Mouse (Mus musculus) thymus, postnatal 36 days (tissue): ENCODE data around the gene Rgs3.

Source experiments
- DNase-seq, 2 experiments: peaks; one replicate each; pipeline ENCODE4 v3.0.0; 2022; ENCODE audit warnings: mixed read lengths in 2 of 2

Rgs3 gene

GRCm38 (mm10) chr4:62559797-62560329, at the start of gene Rgs3:
Rgs3 (plus strand) TSS chr4:62559847.
- DNase-seq, result no peak

- no peak for DNase-seq
Observed at GRCm38 (mm10) chr4:62509946-62510345, 49.7 kb upstream of the Rgs3 start.

DNA sequence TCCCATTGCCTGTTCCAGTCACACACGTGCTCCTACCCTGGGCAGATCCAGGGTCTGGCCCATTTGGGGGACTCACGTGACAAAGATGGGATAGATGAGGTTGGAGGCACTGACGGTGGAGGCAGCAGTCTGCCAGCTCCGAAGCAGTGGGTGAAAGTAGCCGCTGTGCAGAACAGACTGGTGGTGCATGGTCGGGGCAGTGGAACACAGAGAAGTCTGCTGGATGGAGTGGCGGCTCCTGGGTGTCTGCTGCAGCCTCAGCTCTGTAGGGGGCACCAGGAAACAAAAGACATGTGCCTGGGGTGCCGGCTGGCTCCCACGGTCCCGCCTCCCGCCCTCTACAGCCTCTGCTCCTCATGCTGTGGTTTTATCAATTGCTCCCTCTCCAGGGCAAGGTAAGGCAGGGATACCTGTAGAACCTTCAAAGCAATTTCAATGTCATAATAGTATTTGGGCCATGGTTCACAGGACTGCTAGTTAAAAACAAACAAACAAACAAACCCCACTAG, 45.6 kb upstream of the Rgs3 start:
- no peak for DNase-seq

- DNase-seq, result no peak
Observed at GRCm38 (mm10) chr4:62514995-62515394, 44.7 kb upstream of the Rgs3 start.

- DNase-seq, result no peak
Observed at GRCm38 (mm10) chr4:62515490-62515889, 44.2 kb upstream of the Rgs3 start.

DNA sequence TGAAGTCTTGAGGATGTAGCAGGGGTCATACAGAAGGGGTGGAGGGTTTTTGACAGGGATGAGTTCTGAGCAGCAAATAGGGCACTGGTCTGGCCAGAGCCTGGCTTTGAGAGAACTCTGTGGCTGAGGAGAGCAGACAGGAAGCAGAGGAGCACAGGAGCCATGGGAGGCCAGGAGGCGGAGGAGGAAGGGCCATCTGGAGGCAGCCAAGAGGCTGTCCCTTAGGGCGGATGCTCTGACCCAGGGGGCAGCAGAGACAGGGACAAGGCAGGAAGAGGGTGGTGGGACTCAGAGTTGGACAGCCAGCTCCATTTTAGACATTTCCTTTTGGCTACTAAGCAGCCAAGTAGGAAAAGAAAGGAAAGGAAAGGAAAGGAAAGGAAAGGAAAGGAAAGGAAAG, 43.6 kb upstream of the Rgs3 start:
- no peak for DNase-seq

GRCm38 (mm10) chr4:62516579-62516978, 43.1 kb upstream of the Rgs3 start:
- no peak for DNase-seq

- no peak for DNase-seq
Observed at GRCm38 (mm10) chr4:62517046-62517445, 42.6 kb upstream of the Rgs3 start.

- no peak for DNase-seq
Observed at GRCm38 (mm10) chr4:62517538-62518415, 41.9 kb upstream of the Rgs3 start.

DNA sequence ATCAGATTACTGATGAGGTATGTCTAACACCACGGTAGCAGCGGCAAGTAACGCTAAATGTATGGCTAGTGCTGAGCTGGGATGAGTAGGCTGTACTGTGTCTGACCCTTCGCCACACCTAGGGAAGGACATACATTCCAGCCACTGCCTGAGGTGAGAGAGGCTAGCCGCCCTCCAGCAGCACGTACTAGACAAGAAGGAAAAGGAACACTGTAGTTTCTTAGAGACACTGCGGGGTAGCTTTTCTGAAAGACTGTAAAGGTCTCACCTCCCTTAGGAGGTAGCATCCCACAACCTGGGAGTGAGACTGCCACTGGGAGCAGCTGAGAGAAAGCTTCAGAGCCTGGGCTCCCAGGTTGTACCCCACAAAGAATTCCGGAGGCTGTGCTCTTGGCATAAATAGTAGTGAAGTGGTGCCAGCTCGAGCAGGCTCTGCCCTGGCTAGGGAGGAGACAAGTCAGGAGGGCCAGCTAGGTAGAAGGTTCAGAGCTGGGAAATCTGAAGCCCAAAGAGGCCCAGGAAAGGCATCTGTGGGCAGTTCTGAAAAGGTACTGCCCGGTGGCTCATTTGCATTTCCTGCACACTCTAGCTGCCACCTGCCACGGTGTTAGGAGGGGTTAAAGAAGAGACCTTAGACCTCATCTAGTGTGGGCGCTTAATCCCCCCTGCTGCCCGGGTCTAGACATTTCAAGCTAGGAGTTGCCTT, 41.1 kb upstream of the Rgs3 start:
- DNase-seq, result peak in 1 of 2 experiments; percentile 12

DNA sequence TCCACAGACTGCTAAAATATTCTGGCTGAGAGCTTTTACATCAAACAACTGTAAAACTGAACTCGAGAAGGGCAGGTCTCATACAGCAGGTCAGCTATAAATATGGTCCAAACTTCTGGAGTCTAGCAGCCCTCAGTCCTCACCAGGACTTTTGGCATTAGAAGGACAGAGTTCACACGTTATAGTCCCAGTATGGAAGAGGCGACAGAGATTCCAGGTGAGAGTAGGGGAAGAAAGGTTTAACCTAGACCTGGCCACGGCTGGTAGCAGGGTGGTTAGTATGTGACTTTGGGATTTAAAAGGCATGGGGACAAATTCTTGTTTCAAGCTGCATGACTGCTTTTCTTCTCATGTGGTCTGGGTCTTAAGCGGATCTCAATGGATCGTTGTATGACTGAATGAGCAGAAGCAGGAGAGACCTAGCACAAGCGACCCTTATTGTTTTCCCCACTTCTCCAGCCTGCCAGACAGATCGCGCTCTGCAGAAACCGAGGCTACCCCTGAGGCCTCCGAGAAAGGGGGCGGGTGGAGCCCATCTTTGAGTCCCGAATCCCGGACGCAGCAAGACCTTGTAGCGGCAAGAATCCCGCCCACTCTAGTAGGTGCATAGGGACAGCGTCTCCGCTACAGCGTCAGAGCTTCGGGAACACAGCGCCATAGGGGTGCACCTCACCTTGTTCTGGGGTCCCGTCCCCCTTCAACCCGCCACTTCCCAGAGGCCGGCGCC, 40.4 kb upstream of the Rgs3 start:
- DNase-seq, result no peak

DNA sequence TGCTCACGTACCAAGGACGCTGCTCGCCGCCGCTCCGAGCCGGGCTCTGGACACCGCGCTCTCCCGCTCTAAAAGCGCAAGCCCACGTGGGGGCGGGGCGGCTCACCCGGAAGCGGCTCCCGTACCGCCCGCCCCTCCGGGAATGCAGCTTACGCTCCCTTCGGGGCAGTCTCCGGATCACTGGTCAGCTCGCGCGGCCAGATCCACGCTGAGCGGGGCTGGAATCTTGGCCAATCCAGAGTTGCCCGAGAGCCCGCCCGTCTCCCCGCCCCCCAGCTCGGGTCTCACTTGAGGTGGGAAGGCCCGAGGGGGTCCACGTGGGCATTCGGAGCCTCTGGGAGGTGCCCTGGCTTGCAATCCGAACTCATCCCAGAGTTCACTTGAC, 39.8 kb upstream of the Rgs3 start, which contains the start of gene Alad:
Gene Alad (minus strand): TSS at position 70 of the 385 bp plus-strand sequence.
- peak; percentile 80 to 81 for DNase-seq

- no peak for DNase-seq
Observed at GRCm38 (mm10) chr4:62520892-62521400, 38.7 kb upstream of the Rgs3 start.

- DNase-seq, result peak; percentile 90 to 93
Observed at GRCm38 (mm10) chr4:62524651-62525488, 34.8 kb upstream of the Rgs3 start, which contains the start of the genes Pole3 and 4933430I17Rik. Pole3 (minus strand) TSS chr4:62525068. 4933430I17Rik (plus strand) TSS chr4:62525369.

DNA sequence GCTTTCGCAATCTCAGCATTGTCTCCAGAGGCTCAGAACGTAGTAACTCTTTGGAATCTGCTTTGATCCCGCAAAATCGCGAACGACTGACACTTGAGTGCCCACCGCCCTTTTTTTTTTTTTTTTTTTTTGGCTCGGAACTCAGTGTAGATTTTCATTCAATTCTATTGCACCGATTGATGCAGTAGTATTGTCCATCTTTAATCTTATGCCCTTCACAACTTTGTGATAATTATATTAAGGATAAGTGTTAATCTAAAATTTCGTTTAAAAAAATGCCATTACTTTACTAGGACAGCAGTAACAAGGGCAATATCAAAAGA, 34.2 kb upstream of the Rgs3 start:
- DNase-seq, result no peak

- DNase-seq, result no peak
Observed at GRCm38 (mm10) chr4:62526256-62526655, 33.4 kb upstream of the Rgs3 start.

DNA sequence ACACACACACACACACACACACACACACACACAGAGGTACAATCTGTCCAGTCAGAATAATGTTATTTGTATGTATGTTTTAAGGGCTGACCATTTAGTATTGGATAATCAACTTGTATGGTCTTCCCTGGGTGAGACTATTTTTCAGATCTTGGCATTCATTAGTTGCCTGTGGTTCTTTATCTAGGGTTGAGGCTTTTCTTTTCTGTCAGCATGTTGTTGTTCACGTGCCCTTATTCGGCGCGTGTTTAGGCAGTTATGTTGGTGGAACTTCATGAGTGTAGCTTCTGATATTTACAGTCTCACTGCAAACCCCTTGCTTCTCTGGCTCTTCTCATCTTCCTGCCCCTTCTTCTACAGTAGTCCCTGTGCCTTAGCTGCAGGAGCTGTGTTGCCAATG, 32.0 kb upstream of the Rgs3 start:
- DNase-seq, result no peak

- DNase-seq, result no peak
Observed at GRCm38 (mm10) chr4:62533729-62534128, 25.9 kb upstream of the Rgs3 start.

GRCm38 (mm10) chr4:62541802-62542201, 17.8 kb upstream of the Rgs3 start:
- no peak for DNase-seq

GRCm38 (mm10) chr4:62543782-62544181, 15.9 kb upstream of the Rgs3 start:
- DNase-seq, result no peak

DNA sequence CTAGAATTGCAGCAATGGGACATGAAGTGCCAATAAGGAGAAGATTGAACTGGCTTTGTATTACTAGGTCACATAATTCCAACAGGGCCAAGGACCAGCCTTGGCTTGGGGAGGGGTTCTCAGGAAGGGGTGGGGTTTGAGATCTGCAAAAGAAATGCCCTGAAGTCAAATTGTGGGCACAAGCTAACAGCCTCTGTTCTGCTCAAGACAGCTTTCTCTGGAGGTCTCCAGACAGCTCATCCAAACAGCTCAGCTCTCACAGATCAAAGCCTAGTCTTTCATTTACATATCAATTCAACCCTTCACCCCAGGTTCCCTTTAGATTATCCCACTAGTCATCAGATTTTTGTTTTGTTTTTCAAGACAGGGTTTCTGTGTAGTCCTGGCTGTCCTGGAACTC, 14.8 kb upstream of the Rgs3 start:
- no peak for DNase-seq

- peak; percentile 53 to 61 for DNase-seq
Observed at GRCm38 (mm10) chr4:62551966-62552365, 7.7 kb upstream of the Rgs3 start.
